Mouse (Mus musculus) heart, embryonic 16.5 days (tissue): ENCODE results near the gene Rassf8. TPM values are rescaled to one million over a fixed set of nuclear protein-coding genes. Genes with fewer than 3 reads are reported as not detected.

Source experiments
- ATAC-seq: fragments of 200-750 bp; cut with Nextera tagmentation; replicated peaks from 2 replicates; pipeline ENCODE4 v1.8.0; 2017; ENCODE audit warnings: moderate number of reproducible peaks; ENCODE audit not compliant: insufficient read depth, low FRiP score; ENCODE audit errors: extremely low read depth
- H3K27ac ChIP-seq: fragments of 300-500 bp; sonication (generic); 2 replicates; pipeline ENCODE4 v1.5.1; 2014; ENCODE audit warnings: mild to moderate bottlenecking, low read length, control low read depth, moderate library complexity
- H3K27me3 ChIP-seq: fragments of 300-500 bp; sonication (generic); 2 replicates; pipeline ENCODE4 v1.6.1; 2014; ENCODE audit warnings: low read length, mixed read lengths; ENCODE audit not compliant: control insufficient read depth, insufficient read depth
- H3K36me3 ChIP-seq: fragments of 300-500 bp; sonication (generic); 2 replicates; pipeline ENCODE4 v1.6.1; 2014; ENCODE audit not compliant: control insufficient read depth, insufficient read depth
- H3K4me1 ChIP-seq: fragments of 300-500 bp; sonication (generic); 2 replicates; pipeline ENCODE4 v1.6.1; 2014; ENCODE audit warnings: low read length, mixed read lengths; ENCODE audit not compliant: control insufficient read depth, insufficient read depth
- H3K4me2 ChIP-seq: fragments of 300-500 bp; sonication (generic); 2 replicates; pipeline ENCODE4 v1.6.1; 2014; ENCODE audit warnings: low read depth, mild to moderate bottlenecking, control low read depth, low read length
- H3K4me3 ChIP-seq: fragments of 300-500 bp; sonication (generic); 2 replicates; pipeline ENCODE4 v1.5.1; 2014; ENCODE audit warnings: mild to moderate bottlenecking, control low read depth, low read length
- H3K9ac ChIP-seq: fragments of 300-500 bp; sonication (generic); 2 replicates; pipeline ENCODE4 v1.6.1; 2014; ENCODE audit warnings: low read length, control low read depth
- H3K9me3 ChIP-seq: fragments of 300-500 bp; sonication (generic); replicated peaks from 2 replicates; pipeline ENCODE4 v1.6.1; 2016; ENCODE audit warnings: low read length; ENCODE audit not compliant: control insufficient read depth
- WGBS: fragments of 180-500 bp; shearing (Covaris S2); extraction: QIAGEN DNeasy Blood & Tissue Kit; methylation state at CpG from one replicate; pipeline ENCODE4 v1.1.7; 2014; 5-methylcytosine and 5-hydroxymethylcytosine counted together
- polyA plus RNA-seq: library from polyadenylated mRNA; unstranded; fragments of >200 nt; fragmentation: Nextera tagmentation; extraction: Ambion mirVana; gene quantifications from 2 replicates; pipeline ENCODE4 v1.2.1, GENCODE M21; 2015

The Rassf8 gene
- polyA plus RNA-seq, 1 experiment from 2014 or later = 7.3 TPM

DNA sequence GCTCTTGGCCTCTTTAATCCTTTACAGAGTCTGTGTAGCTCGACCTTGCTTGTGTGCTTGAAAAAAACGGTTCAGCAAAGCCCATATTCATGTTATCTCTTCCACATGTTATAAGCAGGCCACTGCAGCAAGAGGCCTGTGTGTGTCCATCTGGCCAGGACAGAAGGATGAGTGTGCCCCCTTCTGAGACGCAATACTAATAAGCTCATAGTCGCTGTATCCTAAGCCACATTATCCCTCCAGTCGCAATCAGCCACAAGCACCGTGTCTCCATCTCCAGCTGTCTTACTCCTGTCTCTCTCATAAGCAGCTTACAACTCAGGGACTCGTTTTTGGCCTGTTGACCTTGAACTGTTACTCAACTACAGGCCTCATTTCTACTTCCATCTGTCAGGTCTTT, 24.0 kb upstream of the Rassf8 start:
- Histone ChIP-seq H3K27me3 (no peaks in the 10 kb centered on the region), H3K36me3 (no peaks in the 10 kb centered on the region), H3K9ac (no peak overlapping the region), H3K4me2 (no peak overlapping the region), H3K4me1 (no peaks in the 10 kb centered on the region), H3K4me3 (no peak overlapping the region), H3K27ac (no peak overlapping the region), H3K9me3 (no peaks in the 10 kb centered on the region)
- ATAC-seq = no peak
- 51% methylated on average over 7 of the region's 7 CpGs for WGBS

DNA sequence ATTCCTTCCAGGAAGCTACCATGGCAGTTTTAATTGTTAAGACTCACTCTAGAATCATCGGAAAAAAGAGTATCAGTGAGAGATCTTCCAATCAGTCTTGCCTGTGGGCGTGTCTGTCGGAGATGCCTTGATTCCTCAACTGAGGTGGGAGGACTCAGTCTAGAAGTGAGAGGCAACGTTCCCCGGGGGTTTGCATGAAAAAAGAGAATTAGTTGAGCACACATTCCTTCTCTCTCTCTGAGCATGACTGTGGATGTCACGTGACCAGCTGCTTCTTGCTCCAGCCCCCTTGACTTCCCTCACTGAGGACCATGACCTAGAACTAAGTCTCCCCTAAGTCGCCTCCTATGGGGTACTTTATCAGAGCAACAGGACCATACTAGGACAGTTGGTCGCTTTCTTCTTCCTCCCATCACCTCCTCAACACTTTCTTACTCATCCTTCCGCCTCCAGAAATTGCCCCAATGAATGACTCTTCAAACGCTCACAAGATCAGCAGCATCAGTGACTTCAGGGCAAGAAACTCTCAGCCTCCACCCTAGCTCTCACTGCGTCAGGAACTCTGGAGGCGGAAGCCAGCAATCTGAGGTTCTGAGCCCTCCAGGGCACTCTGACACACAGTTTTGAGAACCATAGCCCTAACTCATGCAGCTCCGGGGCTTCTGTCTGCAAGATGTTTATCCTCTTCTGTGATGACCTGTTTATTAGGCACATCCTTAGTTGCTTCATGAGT, 23.3 kb upstream of the Rassf8 start:
- H3K27me3 ChIP-seq = no peaks in the 10 kb centered on the region
- no peaks in the 10 kb centered on the region for H3K4me1 ChIP-seq
- H3K4me3 ChIP-seq = no peak overlapping the region
- no peak for ATAC-seq
- H3K9me3 ChIP-seq = no peaks in the 10 kb centered on the region
- H3K27ac ChIP-seq = no peak overlapping the region
- no peaks in the 10 kb centered on the region for H3K36me3 ChIP-seq
- H3K9ac ChIP-seq = no peak overlapping the region
- H3K4me2 ChIP-seq = no peak overlapping the region
- 79% methylated on average over 13 of the region's 13 CpGs for WGBS

DNA sequence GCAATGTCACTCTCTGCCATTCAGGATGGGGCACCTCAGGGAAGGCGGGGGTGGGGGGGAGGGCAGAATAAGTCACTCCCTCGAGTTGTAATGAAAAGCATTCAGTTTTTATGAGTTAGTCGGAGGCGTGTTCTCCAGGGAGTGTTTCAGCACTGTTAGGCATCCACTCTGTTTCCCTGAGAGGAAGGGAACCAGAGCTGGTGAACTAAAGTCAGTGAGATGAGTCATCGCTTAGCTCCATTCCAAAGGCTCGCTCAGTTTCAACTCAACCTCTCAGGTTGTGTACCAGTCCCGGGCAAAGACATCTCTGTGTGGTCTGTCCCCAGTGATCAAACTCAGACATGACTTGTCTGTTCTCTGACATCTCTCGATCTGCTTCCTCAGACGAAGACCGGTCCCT, 20.7 kb upstream of the Rassf8 start:
- H3K4me2 ChIP-seq = no peak overlapping the region
- H3K4me1 ChIP-seq = no peaks in the 10 kb centered on the region
- no peak overlapping the region for H3K27ac ChIP-seq
- WGBS = 67% methylated on average over 10 of the region's 10 CpGs
- H3K27me3 ChIP-seq = no peaks in the 10 kb centered on the region
- H3K36me3 ChIP-seq = no peaks in the 10 kb centered on the region
- ATAC-seq = no peak
- no peak overlapping the region for H3K4me3 ChIP-seq
- no peak overlapping the region for H3K9ac ChIP-seq
- H3K9me3 ChIP-seq = no peaks in the 10 kb centered on the region

DNA sequence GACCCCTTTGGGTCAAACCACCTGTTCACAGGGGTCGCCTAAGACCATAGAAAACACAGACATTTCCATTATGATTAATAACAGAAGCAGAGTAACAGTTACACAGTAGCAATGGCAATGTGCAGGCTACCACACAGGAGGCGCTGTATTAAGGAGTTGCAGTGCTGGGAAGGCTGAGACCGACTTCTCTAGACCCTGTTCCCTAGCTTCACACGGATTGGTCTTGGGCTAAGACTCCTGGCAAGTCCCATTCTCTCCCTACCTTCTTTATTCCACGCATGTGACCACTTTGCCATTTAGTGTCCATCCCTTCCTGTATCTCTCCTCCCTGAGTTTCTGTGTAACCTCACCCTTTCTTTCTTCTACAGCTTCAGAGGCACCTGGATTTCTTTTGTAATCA, 19.6 kb upstream of the Rassf8 start:
- H3K27me3 ChIP-seq = no peaks in the 10 kb centered on the region
- H3K36me3 ChIP-seq = no peaks in the 10 kb centered on the region
- ATAC-seq = no peak
- H3K4me2 ChIP-seq = no peak overlapping the region
- no peak overlapping the region for H3K27ac ChIP-seq
- no peak overlapping the region for H3K4me3 ChIP-seq
- no peaks in the 10 kb centered on the region for H3K9me3 ChIP-seq
- H3K9ac ChIP-seq = no peak overlapping the region
- 48% methylated on average over 5 of the region's 5 CpGs for WGBS
- H3K4me1 ChIP-seq = 0 out of 2 replicates have a peak, but pooled peaks cover 3% of the 10 kb centered on the region

DNA sequence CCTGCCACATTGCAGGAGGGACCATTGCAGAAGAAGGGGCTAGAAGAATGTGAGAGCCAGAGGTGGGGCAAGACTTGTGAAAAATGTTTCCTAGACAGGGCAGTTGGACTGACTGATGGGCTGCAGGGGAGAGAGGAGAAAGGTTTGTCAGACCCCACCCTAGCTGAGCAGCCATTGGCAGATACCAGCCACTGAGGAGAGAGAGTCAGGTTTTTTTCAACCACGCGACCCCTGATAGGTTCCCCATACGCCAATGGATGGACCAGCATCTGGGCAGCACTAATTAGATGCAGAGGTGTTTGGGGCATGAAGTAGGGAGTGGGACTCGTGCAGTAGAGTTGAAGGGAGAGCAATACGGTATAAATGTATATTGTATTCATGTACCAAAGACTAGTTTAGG, 13.7 kb upstream of the Rassf8 start:
- H3K27ac ChIP-seq = no peak overlapping the region
- no peak overlapping the region for H3K9ac ChIP-seq
- WGBS = 70% methylated on average over 5 of the region's 5 CpGs
- H3K4me1 ChIP-seq = peaks cover 6% of the 10 kb centered on the region; the same call in 1 of the 2 replicates
- no peak overlapping the region for H3K4me3 ChIP-seq
- no peak overlapping the region for H3K4me2 ChIP-seq
- H3K27me3 ChIP-seq = no peaks in the 10 kb centered on the region
- ATAC-seq = no peak
- no peaks in the 10 kb centered on the region for H3K36me3 ChIP-seq
- H3K9me3 ChIP-seq = no peaks in the 10 kb centered on the region

DNA sequence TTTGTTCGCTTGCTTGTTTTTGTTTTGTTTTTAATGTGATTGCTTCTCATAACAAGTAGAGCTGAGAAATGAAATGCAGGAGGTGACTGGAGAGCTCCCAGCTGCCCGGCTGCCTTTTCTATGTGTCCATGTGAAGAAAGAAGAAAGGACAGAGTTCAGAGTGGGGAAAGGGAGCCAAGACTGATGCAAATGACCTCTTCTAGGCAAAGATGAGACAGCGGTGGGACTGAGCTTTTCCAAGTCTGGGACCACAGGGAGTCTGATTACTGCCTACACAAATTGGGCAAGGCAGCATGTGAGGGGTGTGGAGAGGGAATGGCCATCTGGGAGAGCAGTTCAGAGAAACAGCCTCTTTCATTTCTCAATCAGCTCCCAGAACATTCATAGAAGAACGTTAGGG, 13.3 kb upstream of the Rassf8 start:
- WGBS = 70% methylated on average over 4 of the region's 4 CpGs
- Histone ChIP-seq H3K4me3 (no peak overlapping the region), H3K4me2 (no peak overlapping the region), H3K4me1 (peaks cover 6% of the 10 kb centered on the region; the same call in 1 of the 2 replicates), H3K9me3 (no peaks in the 10 kb centered on the region), H3K36me3 (no peaks in the 10 kb centered on the region), H3K9ac (no peak overlapping the region), H3K27me3 (no peaks in the 10 kb centered on the region), H3K27ac (no peak overlapping the region)
- ATAC-seq = no peak

DNA sequence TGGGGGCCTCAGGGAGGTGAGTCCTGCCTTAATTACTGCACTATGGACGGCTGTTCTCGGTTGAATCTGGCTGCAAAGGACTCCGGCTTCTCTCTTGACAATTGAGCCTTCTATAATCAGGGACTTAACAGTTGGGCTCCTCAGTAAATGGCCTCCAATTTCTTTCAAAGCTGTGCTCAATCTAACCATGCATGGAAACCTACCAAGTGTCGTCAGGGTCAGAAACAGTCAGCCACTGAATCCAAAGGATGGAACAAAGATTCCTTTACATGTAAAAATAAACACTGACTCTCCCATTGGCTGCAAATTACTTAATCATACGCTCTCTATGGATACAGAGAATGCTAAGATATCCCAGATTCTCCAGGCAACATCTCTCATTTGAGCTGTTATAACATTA, 12.6 kb upstream of the Rassf8 start:
- peaks cover 6% of the 10 kb centered on the region; the same call in 1 of the 2 replicates for H3K4me1 ChIP-seq
- no peak overlapping the region for H3K4me2 ChIP-seq
- no peaks in the 10 kb centered on the region for H3K36me3 ChIP-seq
- no peaks in the 10 kb centered on the region for H3K27me3 ChIP-seq
- H3K27ac ChIP-seq = no peak overlapping the region
- no peak overlapping the region for H3K4me3 ChIP-seq
- WGBS = 69% methylated on average over 5 of the region's 5 CpGs
- no peak overlapping the region for H3K9ac ChIP-seq
- no peak for ATAC-seq
- H3K9me3 ChIP-seq = no peaks in the 10 kb centered on the region

DNA sequence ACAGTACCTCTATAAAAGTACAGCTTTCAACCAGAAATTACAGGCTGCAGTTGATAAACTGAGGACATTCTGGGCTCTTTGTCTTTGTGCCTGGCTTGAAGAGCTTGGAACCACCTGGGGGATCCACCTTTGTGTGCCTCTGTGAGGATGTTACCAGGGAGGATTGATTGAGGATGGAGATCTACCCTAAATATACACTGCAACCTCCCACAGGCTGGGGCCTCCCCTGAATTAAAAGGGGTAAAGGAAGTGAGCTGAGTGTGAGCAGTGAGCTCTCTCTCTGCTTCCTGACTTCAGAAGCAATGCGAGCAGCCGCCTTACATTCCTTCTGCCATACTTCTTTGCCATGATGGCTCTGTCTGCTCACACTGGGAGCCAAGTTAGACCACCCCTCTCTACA, 10.4 kb upstream of the Rassf8 start:
- Histone ChIP-seq H3K4me2 (no peak overlapping the region), H3K9me3 (no peaks in the 10 kb centered on the region), H3K4me1 (peaks cover 6% of the 10 kb centered on the region; the same call in 1 of the 2 replicates), H3K27ac (no peak overlapping the region), H3K27me3 (no peaks in the 10 kb centered on the region), H3K9ac (no peak overlapping the region), H3K4me3 (no peak overlapping the region), H3K36me3 (no peaks in the 10 kb centered on the region)
- no peak for ATAC-seq
- WGBS = 26% methylated on average over 2 of the region's 2 CpGs

DNA sequence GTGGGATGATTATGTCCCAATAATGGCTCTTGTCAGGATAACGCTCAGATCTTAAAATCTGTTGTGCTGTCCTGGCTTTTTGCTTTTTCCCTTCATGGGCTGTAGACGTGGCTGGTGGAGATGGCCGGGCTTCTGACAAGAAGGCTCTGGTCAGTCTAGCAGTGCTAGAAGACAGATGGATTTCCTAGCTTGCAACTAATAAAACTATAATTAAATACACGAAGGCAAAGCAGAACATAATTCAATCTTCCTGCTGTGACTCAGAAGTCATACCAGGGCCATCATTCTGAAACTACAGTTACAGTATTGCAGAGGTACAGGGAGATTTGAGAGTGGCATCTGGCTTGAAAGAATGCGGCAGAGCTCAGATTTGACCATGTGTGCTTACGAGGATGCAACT, 7.3 kb upstream of the Rassf8 start:
- no peaks in the 10 kb centered on the region for H3K36me3 ChIP-seq
- H3K27me3 ChIP-seq = no peaks in the 10 kb centered on the region
- no peak overlapping the region for H3K4me2 ChIP-seq
- H3K9me3 ChIP-seq = no peaks in the 10 kb centered on the region
- ATAC-seq = no peak
- peaks cover 11% of the 10 kb centered on the region for H3K4me1 ChIP-seq
- no peak overlapping the region for H3K4me3 ChIP-seq
- no peak overlapping the region for H3K27ac ChIP-seq
- H3K9ac ChIP-seq = no peak overlapping the region
- WGBS = 85% methylated on average over 6 of the region's 6 CpGs
